Mouse (Mus musculus) frontal cortex, postnatal 10 days (tissue): ENCODE measurements at regions not wholly inside any gene's neighbourhood (a gene's known extent, or its start where the extent isn't known, plus 50 kb on each side); places are given as distances from the start of the nearest gene placed in this dataset.

ENCODE experiments used
- DNase-seq, 2 experiments: peaks; one replicate each; pipeline ENCODE4 v3.0.0; 2022; ENCODE audit warnings: low spot score in 2 of 2, mixed read lengths in 1 of 2

- DNase-seq = no peak
Measured at GRCm38 (mm10) chr4:106043661-106044060, 254.0 kb downstream of the Gm12728 start.

- DNase-seq = no peak
Measured at GRCm38 (mm10) chr4:106048053-106048452, 258.4 kb downstream of the Gm12728 start.

- DNase-seq = no peak
Measured at GRCm38 (mm10) chr4:106048797-106049196, 259.1 kb downstream of the Gm12728 start.

GRCm38 (mm10) chr4:106049880-106050279 is 260.2 kb downstream of the Gm12728 start:
- DNase-seq = no peak

GRCm38 (mm10) chr4:106050297-106050696 is 260.6 kb downstream of the Gm12728 start:
- DNase-seq = no peak

GRCm38 (mm10) chr4:106053496-106053895 is 262.5 kb upstream of the Usp24 start:
- no peak for DNase-seq

GRCm38 (mm10) chr4:106054324-106054723 is 261.7 kb upstream of the Usp24 start:
- DNase-seq = no peak

- DNase-seq = no peak
Measured at GRCm38 (mm10) chr4:106062651-106063050, 253.4 kb upstream of the Usp24 start.

- DNase-seq = no peak
Measured at GRCm38 (mm10) chr4:106063851-106064382, 252.1 kb upstream of the Usp24 start.

GRCm38 (mm10) chr4:106067023-106067422 is 249.0 kb upstream of the Usp24 start:
- no peak for DNase-seq

GRCm38 (mm10) chr4:106083546-106083945 is 232.5 kb upstream of the Usp24 start:
- no peak for DNase-seq

GRCm38 (mm10) chr4:106091927-106092675 is 223.9 kb upstream of the Usp24 start:
- DNase-seq = no peak

GRCm38 (mm10) chr4:106092676-106093070 is 223.3 kb upstream of the Usp24 start:
- DNase-seq = no peak

GRCm38 (mm10) chr4:106093252-106093651 is 222.8 kb upstream of the Usp24 start:
- no peak for DNase-seq

GRCm38 (mm10) chr4:106094882-106095556 is 221.0 kb upstream of the Usp24 start:
- DNase-seq = no peak

GRCm38 (mm10) chr4:106096130-106096529 is 219.9 kb upstream of the Usp24 start:
- DNase-seq = no peak

- no peak for DNase-seq
Measured at GRCm38 (mm10) chr4:106097846-106098245, 218.2 kb upstream of the Usp24 start.

- no peak for DNase-seq
Measured at GRCm38 (mm10) chr4:106100211-106101025, 215.6 kb upstream of the Usp24 start.

- no peak for DNase-seq
Measured at GRCm38 (mm10) chr4:106101904-106102303, 214.1 kb upstream of the Usp24 start.

- no peak for DNase-seq
Measured at GRCm38 (mm10) chr4:106102451-106102977, 213.5 kb upstream of the Usp24 start.

- DNase-seq = no peak
Measured at GRCm38 (mm10) chr4:106103750-106104635, 212.0 kb upstream of the Usp24 start.
